Mouse (Mus musculus) midbrain, embryonic 14.5 days (tissue): ENCODE data around the gene Cpt1c. TPM values are rescaled to one million over a fixed set of nuclear protein-coding genes. Genes with fewer than 3 reads are reported as not detected.

Source experiments
- ATAC-seq: fragments of 200-750 bp; cut with Nextera tagmentation; 2 replicates; pipeline ENCODE4 v1.8.0; 2017; ENCODE audit warnings: moderate number of reproducible peaks, moderate library complexity; ENCODE audit not compliant: low FRiP score, low TSS enrichment
- DNase-seq: peaks from one replicate; pipeline ENCODE4 v3.0.0-alpha.2; 2015
- H3K27ac ChIP-seq: fragments of 300-500 bp; sonication (generic); replicated peaks from 2 replicates; pipeline ENCODE4 v1.5.1; 2014; ENCODE audit warnings: mild to moderate bottlenecking, low read depth, low read length, moderate library complexity
- H3K27me3 ChIP-seq: fragments of 300-500 bp; sonication (generic); 2 replicates; pipeline ENCODE4 v1.6.1; 2014; ENCODE audit warnings: low read length, control low read depth, mixed read lengths; ENCODE audit not compliant: control insufficient read depth, insufficient read depth
- H3K36me3 ChIP-seq: fragments of 300-500 bp; sonication (generic); 2 replicates; pipeline ENCODE4 v1.6.1; 2014; ENCODE audit warnings: low read length, control low read depth; ENCODE audit not compliant: control insufficient read depth, insufficient read depth
- H3K4me1 ChIP-seq: fragments of 300-500 bp; sonication (generic); 2 replicates; pipeline ENCODE4 v1.6.1; 2014; ENCODE audit warnings: mild to moderate bottlenecking, antibody characterized with exemption, low read length, control low read depth; ENCODE audit not compliant: control insufficient read depth, insufficient read depth
- H3K4me2 ChIP-seq: fragments of 300-500 bp; sonication (generic); 2 replicates; pipeline ENCODE4 v1.6.1; 2014; ENCODE audit warnings: mild to moderate bottlenecking, low read length, moderate library complexity
- H3K4me3 ChIP-seq: fragments of 300-500 bp; sonication (generic); replicated peaks from 2 replicates; pipeline ENCODE4 v1.5.1; 2014; ENCODE audit warnings: low read depth, low read length
- H3K9ac ChIP-seq: fragments of 300-500 bp; sonication (generic); replicated peaks from 2 replicates; pipeline ENCODE4 v1.6.1; 2014; ENCODE audit warnings: mild to moderate bottlenecking, low read length, moderate library complexity
- H3K9me3 ChIP-seq: fragments of 300-500 bp; sonication (generic); 2 replicates; pipeline ENCODE4 v1.6.1; 2016; ENCODE audit warnings: low read length, control low read depth, mixed read lengths; ENCODE audit not compliant: control insufficient read depth
- WGBS: fragments of 180-500 bp; shearing (Covaris S2); extraction: QIAGEN DNeasy Blood & Tissue Kit; methylation state at CpG from one replicate; pipeline ENCODE4 v1.1.7; 2014; 5-methylcytosine and 5-hydroxymethylcytosine counted together
- polyA plus RNA-seq: library from polyadenylated mRNA; unstranded; fragments of >200 nt; fragmentation: Nextera tagmentation; extraction: Ambion mirVana; gene quantifications from 2 replicates; pipeline ENCODE4 v1.2.1, GENCODE M21; 2014

The Cpt1c gene
- polyA plus RNA-seq, 1 experiment from 2014 or later = 52.3 TPM

GRCm38 (mm10) chr7:44975117-44975419, 417 bp upstream of the Cpt1c start:
- Histone ChIP-seq H3K27me3 (no peaks in the 10 kb centered on the region), H3K4me3 (peak overlapping the region; percentile 56), H3K4me2 (peak overlapping the region; percentile 96), H3K9me3 (no peaks in the 10 kb centered on the region), H3K4me1 (peaks cover 34% of the 10 kb centered on the region), H3K9ac (0 out of 2 replicates have a peak overlapping the region, but pooled peaks have one; percentile 69), H3K36me3 (peaks cover 43% of the 10 kb centered on the region), H3K27ac (peak overlapping the region; percentile 97)
- DNase-seq (no peak), ATAC-seq (no peak)
- WGBS = 17% methylated on average over 6 of the region's 6 CpGs

DNA sequence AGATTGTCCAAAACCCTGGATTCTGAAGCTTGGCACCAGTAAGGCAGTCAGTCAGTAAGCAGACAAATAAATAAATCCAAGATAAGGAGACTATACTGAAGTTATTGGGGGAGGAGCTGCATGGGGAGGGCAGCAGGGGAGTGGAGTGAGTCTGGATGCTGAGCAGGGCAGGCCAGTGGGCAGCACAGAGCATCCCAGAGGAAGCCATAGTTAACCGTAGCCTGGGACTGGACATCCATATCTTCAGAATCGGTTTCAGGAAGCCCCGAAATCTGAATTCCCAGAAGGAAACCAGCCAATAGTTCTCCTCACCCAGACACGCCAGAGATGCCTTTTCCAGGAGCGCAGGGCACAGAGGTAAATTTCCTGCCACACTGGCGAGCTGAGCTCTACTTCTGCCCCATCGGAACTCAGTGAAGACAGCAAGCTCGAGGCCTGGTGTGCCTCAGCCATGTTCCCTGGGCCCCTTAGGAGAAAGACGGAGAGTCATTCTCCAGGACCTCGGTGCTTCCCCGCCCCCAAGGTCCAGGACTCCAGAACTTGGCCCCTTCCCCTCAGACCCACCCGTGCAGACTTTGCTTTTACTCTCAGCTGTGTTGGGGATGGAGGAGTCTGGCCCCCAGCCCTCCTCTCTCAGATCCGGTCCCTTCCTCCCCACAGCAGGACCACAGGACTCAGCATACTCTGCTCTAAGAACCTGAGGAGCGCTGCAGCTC, 1.1 kb downstream of the Cpt1c start:
- H3K27me3 ChIP-seq = no peaks in the 10 kb centered on the region
- peak overlapping the region; percentile 97 for H3K27ac ChIP-seq
- ATAC-seq (no peak), DNase-seq (no peak)
- peak overlapping the region; percentile 69 for H3K9ac ChIP-seq
- H3K4me1 ChIP-seq = peaks cover 34% of the 10 kb centered on the region
- 31% methylated on average over 14 of the region's 14 CpGs for WGBS
- peaks cover 28% of the 10 kb centered on the region for H3K36me3 ChIP-seq
- H3K4me2 ChIP-seq = peak overlapping the region; percentile 96
- H3K9me3 ChIP-seq = no peaks in the 10 kb centered on the region
- peak overlapping the region; percentile 56 for H3K4me3 ChIP-seq

DNA sequence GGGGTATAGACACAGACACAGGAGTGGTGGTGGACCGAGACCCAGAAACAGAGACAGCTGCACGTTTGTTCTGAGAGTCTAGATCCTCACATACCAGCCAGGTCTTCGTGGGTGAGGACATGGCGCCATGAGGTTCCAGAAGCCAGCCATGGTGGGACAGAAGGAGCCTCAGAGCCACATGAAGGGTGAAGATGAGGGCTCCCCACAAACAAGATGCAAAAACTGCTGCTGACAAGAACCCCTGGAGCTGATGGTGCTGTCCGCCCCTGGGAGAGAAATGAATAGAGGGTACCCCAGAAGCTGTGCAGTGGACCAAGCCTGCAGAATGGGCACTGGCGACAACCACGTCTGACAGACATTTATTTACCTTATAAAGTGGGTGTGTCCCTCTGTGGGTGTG, 3.5 kb downstream of the Cpt1c start:
- peak overlapping the region; percentile 29 for H3K9ac ChIP-seq
- WGBS = 72% methylated on average over 7 of the region's 7 CpGs
- H3K27me3 ChIP-seq = no peaks in the 10 kb centered on the region
- H3K4me2 ChIP-seq = peak overlapping the region; percentile 81
- peak overlapping the region; percentile 83 for H3K27ac ChIP-seq
- peaks cover 16% of the 10 kb centered on the region for H3K36me3 ChIP-seq
- peaks cover 34% of the 10 kb centered on the region for H3K4me1 ChIP-seq
- no peak for DNase-seq
- ATAC-seq = no peak
- H3K9me3 ChIP-seq = no peaks in the 10 kb centered on the region
- peak overlapping the region; percentile 49 for H3K4me3 ChIP-seq

DNA sequence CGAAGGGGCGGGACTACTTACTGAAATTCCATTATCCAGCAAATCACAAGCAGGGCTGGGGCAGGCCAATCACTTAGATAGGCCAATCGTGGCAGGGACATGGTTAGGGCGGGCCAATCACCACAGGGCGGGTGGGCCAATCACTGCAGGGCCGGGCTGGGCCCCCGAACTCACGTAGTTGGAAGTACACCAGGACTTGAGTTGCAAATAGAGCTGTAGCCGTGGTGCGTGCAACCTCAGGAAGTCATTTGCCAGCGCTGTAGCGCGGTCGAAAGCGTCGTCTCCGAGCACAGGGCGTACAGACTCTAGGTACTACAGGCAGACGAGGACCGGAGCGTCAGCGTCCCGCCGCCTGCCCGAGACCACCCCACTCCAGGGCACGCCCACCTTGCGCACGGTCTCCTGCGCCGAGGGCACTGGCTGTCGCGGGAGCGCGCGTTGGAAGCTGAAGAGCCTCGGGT, 4.4 kb downstream of the Cpt1c start:
- Histone ChIP-seq H3K27ac (peak overlapping the region; percentile 83), H3K4me2 (peak overlapping the region; percentile 81), H3K4me3 (peak overlapping the region; percentile 49), H3K36me3 (peaks cover 19% of the 10 kb centered on the region), H3K27me3 (no peaks in the 10 kb centered on the region), H3K4me1 (peaks cover 32% of the 10 kb centered on the region), H3K9ac (peak overlapping the region; percentile 29; the same call in 1 of the 2 replicates), H3K9me3 (no peaks in the 10 kb centered on the region)
- peak; percentile 93 for DNase-seq
- under 1% methylated on average over 36 of the region's 36 CpGs for WGBS
- ATAC-seq = peak; percentile 93

GRCm38 (mm10) chr7:44966638-44967037, 8.0 kb downstream of the Cpt1c start:
- Histone ChIP-seq H3K27me3 (no peaks in the 10 kb centered on the region), H3K27ac (no peak overlapping the region), H3K4me1 (peaks cover 9% of the 10 kb centered on the region), H3K4me2 (no peak overlapping the region), H3K36me3 (peaks cover 49% of the 10 kb centered on the region), H3K4me3 (no peak overlapping the region), H3K9me3 (no peaks in the 10 kb centered on the region), H3K9ac (no peak overlapping the region)
- ATAC-seq = no peak
- DNase-seq = no peak
- WGBS = 84% methylated on average over 15 of the region's 15 CpGs

DNA sequence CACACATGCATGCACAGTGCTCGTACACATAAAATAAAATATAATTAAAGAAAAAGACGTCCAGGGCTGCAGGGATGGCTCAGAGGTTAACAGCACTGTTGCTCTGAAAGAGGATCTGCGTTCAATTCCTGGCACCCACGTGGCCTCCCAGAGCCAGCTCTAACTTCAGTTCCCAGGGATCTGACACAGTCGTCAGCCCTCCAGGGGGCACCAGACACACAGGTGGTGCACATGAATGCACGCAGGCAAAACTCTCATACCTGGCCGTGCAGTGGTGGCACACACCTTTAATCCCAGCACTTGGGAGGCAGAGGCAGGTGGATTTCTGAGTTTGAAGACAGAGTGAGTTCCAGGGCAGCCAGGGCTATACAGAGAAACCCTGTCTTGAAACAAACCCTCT, 8.7 kb downstream of the Cpt1c start:
- WGBS = 85% methylated on average over 7 of the region's 7 CpGs
- ATAC-seq = no peak
- DNase-seq = no peak
- Histone ChIP-seq H3K36me3 (peaks cover 56% of the 10 kb centered on the region), H3K27me3 (no peaks in the 10 kb centered on the region), H3K4me1 (peaks cover 3% of the 10 kb centered on the region), H3K27ac (no peak overlapping the region), H3K9me3 (no peaks in the 10 kb centered on the region), H3K4me2 (no peak overlapping the region), H3K4me3 (no peak overlapping the region), H3K9ac (no peak overlapping the region)

DNA sequence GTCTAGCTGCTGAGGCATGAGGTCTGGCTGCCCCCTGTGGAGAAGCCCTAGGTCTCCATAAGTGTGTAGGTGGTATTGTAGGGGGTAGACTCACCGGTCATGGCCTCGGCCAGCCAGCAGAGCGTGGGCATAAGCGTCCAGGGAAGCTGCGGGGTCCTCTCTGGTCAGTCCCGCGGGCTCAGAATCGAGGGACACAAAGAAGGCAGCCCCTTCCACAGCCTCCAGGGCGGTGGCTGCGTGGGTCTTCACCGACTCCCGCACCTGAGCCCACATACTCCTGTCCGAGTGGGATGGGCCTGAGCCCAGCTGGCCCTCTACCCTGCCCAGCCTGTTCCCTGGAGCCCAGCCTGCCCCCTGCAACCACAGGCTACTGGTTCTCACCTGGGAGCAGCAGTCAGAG, 9.7 kb downstream of the Cpt1c start:
- Histone ChIP-seq H3K4me3 (no peak overlapping the region), H3K4me2 (no peak overlapping the region), H3K27me3 (no peaks in the 10 kb centered on the region), H3K36me3 (peaks cover 63% of the 10 kb centered on the region), H3K27ac (no peak overlapping the region), H3K9ac (no peak overlapping the region), H3K9me3 (no peaks in the 10 kb centered on the region), H3K4me1 (no peaks in the 10 kb centered on the region)
- 97% methylated on average over 13 of the region's 13 CpGs for WGBS
- DNase-seq (no peak), ATAC-seq (no peak)

GRCm38 (mm10) chr7:44962831-44963230, 11.8 kb downstream of the Cpt1c start:
- WGBS = 96% methylated on average over 5 of the region's 5 CpGs
- no peak for ATAC-seq

GRCm38 (mm10) chr7:44962337-44962736, 12.3 kb downstream of the Cpt1c start:
- peaks cover 74% of the 10 kb centered on the region for H3K36me3 ChIP-seq

More at GRCm38 (mm10) chr7:44962831-44963230, 11.8 kb downstream of the Cpt1c start:
- Histone ChIP-seq H3K27me3 (no peaks in the 10 kb centered on the region), H3K27ac (no peak overlapping the region), H3K4me1 (no peaks in the 10 kb centered on the region), H3K9me3 (no peaks in the 10 kb centered on the region), H3K4me2 (no peak overlapping the region), H3K36me3 (peaks cover 77% of the 10 kb centered on the region), H3K9ac (no peak overlapping the region), H3K4me3 (no peak overlapping the region)
- no peak for DNase-seq

More at GRCm38 (mm10) chr7:44962337-44962736, 12.3 kb downstream of the Cpt1c start:
- DNase-seq (no peak), ATAC-seq (no peak)
- no peak overlapping the region for H3K27ac ChIP-seq
- H3K9me3 ChIP-seq = no peaks in the 10 kb centered on the region
- 84% methylated on average over 8 of the region's 8 CpGs for WGBS
- no peak overlapping the region for H3K4me2 ChIP-seq
- no peak overlapping the region for H3K9ac ChIP-seq
- H3K4me1 ChIP-seq = no peaks in the 10 kb centered on the region
- no peaks in the 10 kb centered on the region for H3K27me3 ChIP-seq
- no peak overlapping the region for H3K4me3 ChIP-seq
